Mouse (Mus musculus): ENCODE results near the gene Cyp27b1.

Cyp27b1 gene

DNA sequence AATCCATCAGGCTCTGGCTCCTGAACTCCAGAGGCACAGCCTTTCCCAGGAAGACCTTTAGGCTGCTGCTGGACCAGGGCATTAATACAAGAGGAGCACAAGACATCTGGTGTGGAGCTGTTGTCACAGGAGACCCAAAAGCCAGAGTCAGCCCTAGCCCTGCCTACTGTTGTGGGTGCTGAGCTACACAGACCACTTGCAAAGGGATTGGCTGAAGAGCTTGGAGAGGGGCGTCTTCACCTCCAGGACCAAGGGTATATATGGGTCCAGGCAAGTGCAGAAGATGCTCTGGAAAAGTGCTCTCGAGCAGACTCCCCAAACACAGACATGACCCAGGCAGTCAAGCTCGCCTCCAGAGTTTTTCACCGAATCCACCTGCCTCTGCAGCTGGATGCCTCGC, at the start of gene Cyp27b1:
Cyp27b1 (plus strand) TSS at position 297 of the 400 bp plus-strand sequence.
- DNase-seq, result no peak

DNA sequence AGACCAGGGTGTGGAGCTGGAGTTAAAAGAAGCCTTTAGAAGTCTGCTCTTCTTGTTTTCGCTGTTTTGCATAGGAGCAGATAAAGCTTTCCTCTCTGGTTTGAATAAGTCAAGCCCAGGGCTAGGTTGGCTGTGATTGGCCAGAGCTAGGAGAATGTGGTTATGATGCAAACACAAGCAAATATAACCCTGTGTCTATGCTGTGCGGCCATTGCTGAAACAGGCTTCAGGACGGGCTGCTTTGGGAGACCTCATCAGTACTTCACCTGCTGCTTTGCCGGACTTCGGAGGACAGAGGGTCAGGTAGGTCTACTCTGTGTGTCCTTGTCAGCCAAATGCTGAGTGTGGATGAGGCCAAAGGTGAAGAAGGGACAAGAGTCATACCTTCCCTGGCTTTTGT, 47.5 kb upstream of the Cyp27b1 start, which contains the start of gene Avil:
Avil (plus strand) TSS at position 181 of the 400 bp plus-strand sequence.
- no peak for DNase-seq

DNA sequence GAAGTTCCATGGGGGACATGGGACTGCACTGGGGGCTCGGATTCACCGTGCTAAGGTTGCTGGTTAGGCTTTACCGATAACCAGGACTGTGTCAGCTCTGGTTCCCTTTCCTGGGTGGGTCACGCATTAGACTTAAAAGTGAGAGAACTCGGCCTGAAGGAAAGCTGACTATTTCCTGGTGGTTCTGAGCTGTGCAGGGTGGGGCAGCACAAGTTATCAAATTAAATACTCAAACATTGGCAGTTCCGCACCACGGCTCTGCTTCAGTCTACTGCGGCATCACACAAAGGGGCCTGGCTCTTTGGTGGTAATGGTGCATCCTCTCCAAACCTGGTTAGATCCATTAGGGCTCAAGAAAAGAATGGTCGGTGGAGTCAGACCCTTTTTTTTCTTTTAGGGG, 46.8 kb upstream of the Cyp27b1 start:
- no peak for DNase-seq

DNA sequence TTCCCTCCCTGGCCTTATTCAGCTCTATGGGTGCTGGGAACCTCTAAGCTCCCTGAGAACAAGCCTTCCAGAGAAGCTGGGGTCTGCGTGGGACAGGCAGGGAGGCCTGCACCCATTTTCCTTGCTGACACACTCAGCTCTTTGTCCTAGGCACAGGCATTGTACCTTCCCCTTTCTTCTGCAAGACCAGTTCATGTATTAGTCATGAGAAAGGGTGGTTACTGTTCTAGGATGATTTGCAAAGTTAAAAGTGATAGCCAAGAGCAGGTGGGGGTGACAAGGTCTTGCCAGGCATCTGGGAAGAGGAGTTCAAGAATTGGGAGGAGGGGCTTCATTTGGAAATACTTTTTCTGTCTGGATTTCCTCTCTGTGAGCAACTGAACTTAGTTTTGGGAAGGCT, 46.0 kb upstream of the Cyp27b1 start:
- DNase-seq, result no peak

DNA sequence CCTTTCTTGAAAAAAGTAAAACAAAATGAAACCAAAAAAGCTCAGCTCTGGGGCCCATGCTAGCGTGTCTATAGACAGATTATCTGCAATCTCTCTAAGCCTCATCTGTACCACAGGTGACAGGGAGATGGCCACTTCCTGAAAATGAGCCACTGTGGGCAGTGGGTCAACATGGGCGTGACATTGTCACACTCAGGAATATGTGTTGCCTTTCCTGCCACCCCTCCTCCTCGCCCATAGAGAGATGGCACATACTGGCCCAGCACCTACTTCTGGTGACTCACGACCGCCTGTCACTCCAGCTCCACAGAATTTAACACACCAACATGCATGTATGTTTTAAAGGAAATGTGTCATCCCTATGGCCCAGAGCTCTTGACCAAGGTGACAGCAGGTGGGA, 45.3 kb upstream of the Cyp27b1 start:
- no peak for DNase-seq

DNA sequence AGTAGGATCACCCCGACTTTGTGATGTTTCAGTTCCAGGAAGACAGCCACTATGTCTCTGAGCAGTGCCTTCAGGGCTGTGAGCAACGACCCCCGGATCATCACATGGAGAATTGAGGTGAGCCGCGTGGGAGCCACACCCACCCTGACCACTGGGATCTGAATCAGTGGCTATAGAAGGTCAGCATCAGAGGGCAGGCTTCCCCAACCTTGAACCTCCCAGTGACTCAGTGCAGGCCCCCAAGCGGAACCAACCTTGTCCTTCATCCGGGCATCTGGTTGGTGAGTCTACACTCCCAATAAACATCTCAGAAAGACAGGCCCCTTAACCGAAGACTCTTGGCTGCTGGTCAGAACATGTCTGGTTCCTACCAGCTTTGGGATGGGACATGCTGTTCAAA, 44.7 kb upstream of the Cyp27b1 start:
- no peak for DNase-seq

DNA sequence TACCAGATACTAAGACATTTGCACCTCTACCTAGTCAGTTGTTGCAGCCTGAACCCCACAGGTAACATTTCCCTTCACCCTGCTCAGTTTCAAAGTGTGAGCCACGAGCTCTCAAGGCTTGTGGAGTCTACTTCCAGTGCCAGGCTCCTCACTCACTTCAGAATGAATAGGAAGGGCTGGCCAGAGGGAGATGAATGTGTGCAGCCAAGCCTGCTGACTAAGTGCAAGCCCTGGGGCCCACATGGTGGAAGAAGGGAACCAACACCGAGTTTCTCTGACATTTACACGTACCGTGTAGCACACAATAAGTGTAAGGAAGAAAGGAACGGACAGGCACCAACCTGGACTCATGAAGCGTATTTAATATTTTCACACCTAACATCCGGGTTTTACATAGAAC, 44.2 kb upstream of the Cyp27b1 start:
- DNase-seq, result no peak

DNA sequence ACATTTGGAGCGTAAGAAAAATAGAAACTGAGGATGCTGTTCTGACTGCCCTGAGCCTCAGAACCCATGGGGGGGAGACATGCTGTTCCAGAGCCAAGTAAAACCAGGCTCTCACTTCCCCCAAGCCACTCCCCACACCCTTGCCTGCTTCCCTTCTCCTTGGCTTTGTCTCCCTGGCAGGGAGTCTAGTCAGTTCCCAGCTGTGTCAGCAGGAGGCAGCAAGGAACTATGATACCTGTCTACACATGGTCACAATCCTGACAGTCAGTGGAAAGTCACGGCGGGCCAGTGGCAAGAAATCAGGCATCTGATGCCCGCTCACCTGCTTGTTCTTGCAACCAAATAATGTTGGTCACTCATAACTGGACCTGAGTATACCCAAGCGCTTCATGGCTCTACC, 31.6 kb upstream of the Cyp27b1 start:
- DNase-seq, result no peak

DNA sequence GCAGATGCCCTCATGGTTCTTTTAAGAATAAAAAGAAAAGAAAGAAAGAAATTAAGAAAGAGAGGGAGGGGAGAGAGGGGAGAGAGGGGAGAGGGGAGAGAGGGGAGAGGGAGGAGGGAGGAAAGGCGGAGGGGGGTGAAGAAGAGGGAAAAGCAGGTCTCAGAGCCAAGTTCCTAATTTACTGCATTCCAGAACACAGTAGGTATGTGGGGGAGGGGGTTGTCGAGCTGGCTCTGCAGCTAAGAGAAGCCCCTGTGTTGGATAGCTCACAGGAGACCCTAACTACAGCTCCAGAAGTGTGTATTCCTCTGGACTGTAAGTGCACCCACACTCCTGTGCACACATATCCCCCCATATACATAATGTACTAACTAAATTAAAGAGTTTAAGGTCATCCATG, 31.0 kb upstream of the Cyp27b1 start:
- DNase-seq, result no peak

DNA sequence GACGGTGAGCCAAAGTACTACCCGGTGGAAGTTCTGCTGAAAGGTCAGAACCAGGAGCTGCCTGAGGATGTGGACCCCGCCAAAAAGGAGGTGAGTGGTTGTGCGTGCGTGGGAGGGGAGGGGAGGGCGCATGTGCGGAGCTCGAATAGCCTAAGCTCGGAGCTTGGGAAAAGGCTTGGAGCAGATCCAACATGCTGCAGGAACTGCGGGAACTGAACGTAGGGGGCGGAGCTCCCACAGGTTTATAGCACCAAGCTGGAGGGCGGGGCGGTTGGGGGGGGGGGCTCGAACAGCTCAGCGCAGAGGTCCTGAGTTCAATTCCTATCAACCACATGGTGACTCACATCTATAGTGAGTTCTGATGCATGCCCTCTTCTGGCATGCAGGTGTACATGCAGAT, 29.6 kb upstream of the Cyp27b1 start:
- no peak for DNase-seq

DNA sequence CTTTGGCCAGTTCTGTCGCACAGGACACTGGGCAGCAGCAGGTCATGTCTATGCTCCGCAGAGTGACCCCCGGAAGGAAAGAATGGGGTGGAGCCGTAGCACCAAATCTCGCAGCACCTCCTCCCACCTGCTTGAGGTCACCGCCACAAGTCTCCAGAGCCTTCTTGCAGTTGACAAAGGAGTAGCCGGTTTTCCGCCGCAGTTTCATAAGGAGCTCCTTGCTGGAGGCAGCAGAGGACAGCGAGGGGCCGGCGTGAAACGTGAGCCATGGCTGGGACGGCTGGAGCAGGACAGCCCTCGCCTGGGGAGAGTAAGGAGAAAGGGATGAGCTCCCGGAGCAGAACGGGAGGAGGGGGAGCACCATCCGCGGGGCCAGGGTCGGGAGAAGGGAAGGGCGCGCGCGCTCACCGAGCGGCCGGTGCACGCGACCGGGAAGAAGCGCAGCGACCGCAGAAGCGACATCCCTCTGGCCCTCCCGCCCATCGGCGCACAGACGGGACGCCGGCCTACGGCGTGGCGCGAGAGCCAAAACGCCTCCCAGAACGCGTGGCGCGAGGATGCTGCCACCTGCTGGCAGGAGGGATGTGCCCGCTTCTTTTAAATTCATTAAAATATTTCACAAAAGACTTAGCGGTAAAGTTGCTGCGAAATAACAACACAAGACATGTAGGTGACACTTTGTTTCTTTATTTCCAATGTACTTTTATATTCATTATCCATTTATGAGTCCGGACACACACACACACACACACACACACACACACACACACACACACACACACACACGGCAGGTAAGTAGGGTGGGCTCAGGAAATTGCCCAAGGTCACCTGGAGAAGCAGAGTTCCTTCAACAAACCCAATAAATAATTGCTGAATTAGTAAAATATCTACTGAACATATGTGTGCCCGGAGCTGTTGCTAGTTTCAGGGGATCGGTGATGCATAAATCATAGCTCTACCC, 17.4 kb upstream of the Cyp27b1 start, which contains the start of gene Tsfm:
Tsfm (minus strand) TSS at position 505 of the 961 bp plus-strand sequence.
- DNase-seq, result peak; percentile 89 to 97

DNA sequence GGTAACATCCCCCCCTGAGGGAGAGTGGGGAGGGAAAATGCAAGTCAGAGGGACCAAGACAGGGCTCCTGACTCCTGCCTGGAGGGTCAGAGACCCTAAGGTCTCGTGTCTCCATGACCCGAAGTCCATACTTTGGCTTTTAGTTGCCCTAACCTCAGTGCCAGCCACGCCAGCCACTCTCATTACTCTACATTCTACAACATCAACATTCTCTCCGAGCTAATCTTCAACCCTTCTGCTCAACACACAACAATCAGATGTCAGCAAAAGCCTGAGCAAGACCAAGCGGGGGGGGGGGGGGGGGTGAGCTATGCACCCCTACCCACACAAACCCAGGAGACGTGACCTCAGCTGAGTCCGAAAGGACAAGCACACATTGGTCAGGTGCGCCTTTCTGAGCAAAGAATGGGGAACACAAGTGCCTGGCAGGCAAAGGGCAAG, 14.7 kb upstream of the Cyp27b1 start:
- no peak for DNase-seq

DNA sequence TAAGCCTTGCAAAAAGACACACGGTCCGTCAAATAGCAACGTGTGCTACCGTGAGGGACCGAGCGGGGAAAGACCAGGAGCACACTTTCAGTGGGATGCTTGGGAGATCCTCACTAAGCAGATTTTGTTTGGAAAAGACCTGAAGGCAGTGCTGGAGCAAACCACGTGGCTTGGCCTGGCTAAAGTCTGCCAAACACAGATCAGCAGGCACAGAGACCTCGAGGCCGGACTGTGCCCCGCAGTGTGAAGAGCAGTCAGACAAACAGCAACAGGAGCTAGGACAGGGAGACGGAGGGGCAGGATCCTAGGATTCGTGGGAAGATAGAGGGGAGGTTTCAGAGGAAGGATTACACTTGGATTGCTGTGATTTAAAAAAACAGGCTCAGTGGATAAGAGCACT, 11.8 kb upstream of the Cyp27b1 start:
- no peak for DNase-seq

DNA sequence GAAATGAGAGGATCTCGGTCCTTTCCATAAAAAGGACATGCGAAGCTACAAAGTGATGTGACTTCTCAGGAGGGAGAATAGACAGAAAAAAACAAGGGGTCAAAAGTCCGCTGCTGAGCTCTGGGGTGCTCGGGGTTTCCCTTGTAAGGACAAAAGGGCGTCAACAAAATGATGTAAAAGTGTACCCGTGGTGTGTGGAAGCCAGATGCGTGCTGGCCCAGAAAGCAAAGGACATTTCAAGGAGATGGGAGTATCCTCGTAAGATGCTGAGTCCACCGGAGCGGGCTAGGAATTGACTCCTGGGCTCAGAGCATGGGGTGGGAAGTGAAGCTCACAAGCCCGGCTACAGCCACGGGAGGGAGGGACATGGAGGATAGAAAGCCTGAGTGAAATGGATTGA, 10.4 kb upstream of the Cyp27b1 start:
- no peak for DNase-seq

DNA sequence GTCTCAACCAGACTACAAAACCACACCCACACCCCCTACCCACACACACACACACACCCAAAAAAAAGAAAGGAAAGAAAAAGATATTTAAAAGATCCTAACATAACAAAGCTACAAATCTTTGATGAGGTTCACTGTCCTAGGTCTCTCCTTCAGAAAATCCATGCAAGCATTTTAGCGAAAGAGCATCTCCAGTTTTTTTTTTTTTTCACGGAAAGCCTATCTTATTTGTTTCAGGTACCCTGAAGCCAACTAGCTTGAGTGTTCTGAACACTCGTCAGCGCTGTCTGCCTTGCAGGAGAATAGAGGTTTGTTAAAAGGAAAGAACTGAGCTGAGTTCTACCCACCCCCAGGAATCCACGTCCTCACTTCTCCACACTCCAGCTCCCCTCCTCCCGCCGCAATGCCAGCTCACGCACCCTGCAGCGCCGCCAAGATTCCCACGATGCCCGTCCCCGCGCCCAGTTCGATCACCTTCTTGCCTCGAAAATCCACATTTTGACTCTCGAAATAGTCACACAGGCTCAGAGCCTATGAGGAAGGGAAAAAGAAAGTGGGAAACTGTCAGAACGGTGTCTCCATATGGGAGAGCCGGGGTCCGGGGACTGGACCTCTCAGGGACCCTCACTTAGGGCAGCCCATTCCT, 7.4 kb upstream of the Cyp27b1 start:
- peak; percentile 34 to 38 for DNase-seq

DNA sequence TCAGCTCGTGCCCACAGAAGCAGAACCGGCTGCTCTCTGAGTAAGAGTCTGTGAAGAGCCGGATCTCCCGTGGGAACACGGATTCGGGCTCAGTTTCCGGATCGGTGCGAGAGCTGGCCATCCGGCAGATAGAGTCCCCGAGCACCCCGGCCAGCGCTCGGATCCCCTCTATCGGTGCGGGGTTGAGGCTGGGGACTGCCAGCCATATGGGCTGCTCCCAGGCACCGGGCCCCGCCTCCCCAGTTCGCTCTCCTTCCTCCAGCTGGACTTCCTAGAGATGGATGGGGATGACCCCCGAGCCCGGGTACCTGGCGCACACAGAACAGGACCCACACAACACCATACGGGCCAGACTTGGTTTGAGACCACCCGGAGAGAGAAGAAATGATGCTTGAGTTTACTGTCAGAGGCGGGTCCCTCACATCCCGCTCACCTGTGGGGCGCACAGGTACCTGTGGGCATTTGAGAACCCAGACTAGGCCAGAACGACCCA, 6.7 kb upstream of the Cyp27b1 start, which contains the start of the genes Mettl1 and Eef1akmt3:
Mettl1 (plus strand) TSS at position 141 of the 493 bp plus-strand sequence.
Eef1akmt3 (minus strand) TSS at position 240 of the 493 bp plus-strand sequence.
- peak in 1 of 2 experiments; percentile 49 for DNase-seq

DNA sequence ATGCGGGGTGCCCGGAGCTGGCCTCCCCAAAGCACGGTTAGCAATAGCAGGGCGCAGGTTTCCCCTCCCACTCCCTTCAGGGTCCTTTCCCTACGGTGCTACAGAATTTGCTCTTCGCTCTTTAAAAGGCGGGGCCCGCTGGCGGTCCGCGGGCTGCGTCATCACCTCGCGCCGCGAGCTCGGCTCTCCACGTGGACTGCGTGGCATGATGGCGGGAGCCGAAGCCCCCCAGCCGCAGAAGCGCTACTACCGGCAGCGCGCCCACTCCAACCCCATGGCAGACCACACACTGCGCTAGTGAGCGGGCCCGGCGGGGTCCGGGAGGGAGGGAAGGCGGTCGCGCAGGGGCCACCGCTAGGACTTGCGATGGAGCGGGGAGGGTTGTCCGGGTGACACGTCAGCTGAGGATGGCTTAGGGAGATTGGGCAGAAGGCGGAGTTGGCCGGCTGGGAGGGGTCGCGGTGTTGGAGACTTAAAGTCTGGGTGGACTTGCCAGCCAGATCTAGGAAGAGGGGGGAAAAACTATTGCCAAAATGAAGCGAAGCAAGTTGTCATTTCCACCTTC, 6.2 kb upstream of the Cyp27b1 start:
- peak; percentile 82 to 92 for DNase-seq

DNA sequence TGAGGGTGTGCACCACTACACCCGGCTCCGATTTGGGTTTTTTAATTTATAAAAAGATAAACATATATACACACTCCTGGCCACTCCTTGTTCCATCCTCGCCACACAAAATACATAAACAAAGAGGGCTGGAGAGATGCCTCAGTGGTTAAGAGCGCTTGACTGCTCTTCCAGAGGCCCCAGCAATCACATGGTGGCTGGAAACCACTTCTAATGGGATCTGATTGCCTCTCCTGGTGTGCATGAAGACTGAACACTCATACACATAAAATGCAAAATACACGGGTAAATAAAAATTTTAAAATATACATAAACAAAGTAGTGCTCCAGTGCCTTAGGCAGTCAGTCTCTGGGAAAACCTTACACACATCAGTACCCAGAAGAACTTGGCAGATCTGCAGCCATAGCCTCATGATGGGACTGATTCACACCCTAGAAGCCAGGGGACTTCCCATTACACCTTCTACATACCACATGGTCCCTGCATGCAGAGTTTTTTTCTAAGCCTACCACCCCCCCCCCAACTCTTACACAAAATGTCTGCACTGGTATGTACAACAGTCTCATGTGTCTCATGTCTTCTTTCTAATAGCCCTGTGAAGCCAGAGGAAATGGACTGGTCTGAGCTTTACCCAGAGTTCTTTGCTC, 5.5 kb upstream of the Cyp27b1 start:
- DNase-seq, result no peak

DNA sequence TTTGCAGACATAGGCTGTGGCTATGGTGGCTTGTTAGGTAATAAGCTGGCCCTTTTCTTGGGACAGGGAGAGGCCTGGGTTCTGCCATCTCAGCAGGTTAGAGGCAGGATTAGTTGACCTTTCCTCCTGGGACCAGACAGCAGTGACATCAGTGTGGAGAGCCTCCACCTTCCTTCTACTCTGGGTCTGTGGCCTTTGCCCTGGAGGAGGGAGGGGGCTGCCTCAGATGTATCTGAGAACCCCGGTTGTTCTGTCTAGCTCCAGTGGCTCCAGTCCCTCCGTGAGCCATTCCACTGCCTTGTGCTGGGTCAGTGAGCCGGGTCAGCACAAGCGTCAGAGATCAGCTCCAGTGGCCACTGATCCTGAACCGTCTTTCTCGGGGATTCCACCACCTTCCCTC, 4.9 kb upstream of the Cyp27b1 start:
- no peak for DNase-seq

DNA sequence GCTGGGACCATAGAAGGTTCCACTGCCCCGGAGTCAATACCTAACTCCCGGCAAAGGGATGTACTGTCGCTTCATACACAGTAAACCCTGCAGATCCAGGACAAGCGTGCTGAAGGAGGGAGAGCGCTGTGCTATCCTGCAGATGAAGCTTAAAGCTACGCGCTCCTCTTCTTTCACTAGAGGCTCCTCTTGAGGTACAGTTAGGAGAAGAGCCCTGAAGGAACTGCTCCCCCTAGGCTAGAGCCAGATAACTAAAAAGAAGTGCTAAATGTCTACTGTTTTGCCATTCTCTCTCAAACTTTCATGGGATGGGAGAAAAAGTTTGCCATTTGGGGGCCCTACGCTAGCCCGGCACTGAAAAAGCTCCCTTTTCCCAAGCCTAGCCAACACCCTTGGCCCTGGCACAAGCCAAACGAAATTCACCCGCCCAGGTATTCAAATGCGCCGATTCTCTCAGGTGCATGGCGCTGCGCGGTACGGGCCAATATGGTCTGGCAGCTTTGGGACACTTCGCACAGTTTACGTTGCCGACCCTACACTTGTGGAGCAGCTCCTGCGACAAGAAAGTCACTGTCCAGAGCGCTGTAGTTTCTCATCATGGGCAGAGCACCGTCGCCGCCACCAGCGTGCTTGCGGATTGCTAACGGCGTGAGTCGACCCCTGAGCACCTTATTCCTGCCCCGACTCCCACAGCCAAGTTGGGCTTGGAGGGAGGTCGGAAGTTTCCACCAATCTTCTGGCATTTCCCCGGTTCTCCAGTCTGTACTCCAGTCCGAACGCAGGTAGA, 751 bp downstream of the Cyp27b1 start:
- no peak for DNase-seq

DNA sequence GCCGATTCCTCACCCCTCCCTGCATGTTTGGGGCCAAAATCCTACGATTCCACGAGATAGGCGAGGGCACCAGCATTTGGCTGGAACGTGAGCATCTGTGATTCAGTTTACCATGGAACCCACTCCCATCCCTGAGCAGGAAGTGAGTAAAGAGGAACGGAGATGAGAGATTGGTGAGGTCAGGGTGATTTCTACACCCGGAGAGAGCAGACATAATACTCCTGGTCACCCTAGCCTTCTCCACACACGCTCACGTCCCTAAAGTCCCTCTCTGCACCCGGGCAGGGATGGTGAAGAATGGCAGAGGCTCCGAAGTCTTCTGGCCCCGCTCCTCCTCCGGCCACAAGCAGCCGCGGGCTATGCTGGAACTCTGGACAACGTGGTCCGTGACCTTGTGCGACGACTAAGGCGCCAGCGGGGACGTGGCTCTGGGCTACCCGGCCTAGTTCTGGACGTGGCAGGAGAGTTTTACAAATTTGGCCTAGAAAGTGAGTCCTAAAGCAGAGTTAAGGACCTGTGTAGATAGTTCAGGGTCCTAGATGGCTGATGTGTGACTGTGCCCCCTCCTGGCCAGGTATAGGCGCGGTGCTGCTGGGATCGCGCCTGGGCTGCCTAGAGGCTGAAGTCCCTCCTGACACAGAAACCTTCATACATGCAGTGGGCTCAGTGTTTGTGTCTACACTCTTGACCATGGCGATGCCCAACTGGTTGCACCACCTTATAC, 1.5 kb downstream of the Cyp27b1 start:
- no peak for DNase-seq

Measured in cerebellum, adult 18-20 months (tissue).